Mouse (Mus musculus) forebrain, embryonic 11.5 days (tissue): ENCODE results near the gene Capn3. TPM values are rescaled to one million over a fixed set of nuclear protein-coding genes. Genes with fewer than 3 reads are reported as not detected.

ENCODE experiments used
- polyA plus RNA-seq: library from polyadenylated mRNA; unstranded; fragments of >200 nt; fragmentation: Nextera tagmentation; extraction: Ambion mirVana; gene quantifications from 2 replicates; pipeline ENCODE4 v1.2.1, GENCODE M21; 2014

Gene Capn3
- polyA plus RNA-seq, 1 experiment from 2014 or later, result 4.4 TPM

Other genes with a start within 250 kb of the Capn3 start
- gene Pla2g4e, start 210.7 kb upstream of the Capn3 start, polyA plus RNA-seq, result 0.09 TPM in 1 of 2 replicates, not detected in the other
- 0.07 and 0.08 TPM in 2 replicates for gene Pla2g4d, start 166.8 kb upstream of the Capn3 start, polyA plus RNA-seq
- not detected in 2 replicates for gene Pla2g4f, start 141.9 kb upstream of the Capn3 start, polyA plus RNA-seq
- gene Vps39, start 102.9 kb upstream of the Capn3 start, polyA plus RNA-seq, result 32.5 and 35.9 TPM in 2 replicates
- 6.7 and 8.0 TPM in 2 replicates for gene Ganc, start 52.1 kb upstream of the Capn3 start, polyA plus RNA-seq
- gene Tmem87a, start 51.9 kb upstream of the Capn3 start, polyA plus RNA-seq, result 6.0 and 10.6 TPM in 2 replicates
- gene Zfp106, start 107.8 kb downstream of the Capn3 start, polyA plus RNA-seq, result 73.9 and 75.5 TPM in 2 replicates
- gene Snap23, start 111.7 kb downstream of the Capn3 start, polyA plus RNA-seq, result 46.8 and 51.7 TPM in 2 replicates
- gene Haus2, start 153.4 kb downstream of the Capn3 start, polyA plus RNA-seq, result 40.7 and 43.2 TPM in 2 replicates
- gene Lrrc57, start 153.5 kb downstream of the Capn3 start, polyA plus RNA-seq, result 35.3 and 35.7 TPM in 2 replicates
- gene Stard9, start 173.1 kb downstream of the Capn3 start, polyA plus RNA-seq, result 3.9 and 5.4 TPM in 2 replicates